8 mouse cellular contexts compared by ENCODE assay signal in the genomic region with DNA sequence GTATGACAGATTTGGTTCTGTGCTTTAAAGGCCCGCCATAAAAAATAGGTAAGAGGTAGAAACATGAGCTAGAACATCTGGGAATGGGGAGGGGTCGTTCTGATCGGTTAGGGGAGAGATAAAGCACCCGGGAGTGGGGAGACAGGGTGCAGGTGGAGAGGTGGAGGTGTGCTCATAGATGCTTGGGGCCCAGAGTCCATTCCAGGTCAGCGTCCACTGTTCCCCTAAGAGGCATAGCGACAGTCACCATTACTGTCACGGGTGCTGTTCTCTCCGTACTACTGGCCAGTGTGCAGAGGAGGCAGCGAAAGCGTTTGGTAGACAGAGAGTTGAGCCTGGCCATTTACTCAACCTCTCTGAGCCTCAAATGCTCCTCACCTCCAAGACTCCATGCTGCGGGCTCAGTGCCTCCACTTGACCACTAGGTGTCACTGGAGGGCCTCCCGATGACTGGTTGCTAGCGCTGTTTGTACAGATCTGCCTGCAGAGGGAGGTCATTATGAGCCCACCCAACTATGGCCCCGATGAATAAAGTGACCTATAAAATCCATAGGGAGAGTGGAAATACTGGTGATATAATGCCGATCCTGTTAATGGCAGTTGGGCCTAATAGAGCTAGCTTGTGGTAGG. TPM values are rescaled to one million over a fixed set of nuclear protein-coding genes. Genes with fewer than 3 reads are reported as not detected.
DNase-seq lines count a peak whose midpoint lies in the region; ATAC-seq lines count a peak whose summit lies in the region.

No protein-coding gene starts in this region.

- WGBS in forebrain, embryonic 16.5 days, result 31% methylated on average over 15 of the region's 15 CpGs
- 31% methylated on average over 15 of the region's 15 CpGs for WGBS in hindbrain, embryonic 10.5 days

- no peaks in the 10 kb centered on the region for H3K36me3 ChIP-seq in forebrain, embryonic 16.5 days (ENCODE audit: control insufficient read depth, insufficient read depth)
- H3K36me3 ChIP-seq in hindbrain, embryonic 10.5 days, result no peaks in the 10 kb centered on the region

- H3K4me2 ChIP-seq in forebrain, embryonic 16.5 days (ENCODE audit: low read length), result no peak overlapping the region

- no peak overlapping the region for H3K9ac ChIP-seq in forebrain, embryonic 16.5 days (replicated peaks; ENCODE audit: low read depth, low read length)

- no peak overlapping the region for H3K27ac ChIP-seq in forebrain, embryonic 16.5 days (ENCODE audit: low read length)
- no peak overlapping the region for H3K27ac ChIP-seq in hindbrain, embryonic 10.5 days

- DNase-seq in MN1 (ENCODE audit: low spot score), result peak; percentile 83
- peak; percentile 81 to 84 for DNase-seq in cerebellum, adult 18-20 months
- DNase-seq in hindbrain, embryonic 10.5 days (ENCODE audit: low spot score), result peak; percentile 81
- DNase-seq in layer of hippocampus, adult 9-10 months (ENCODE audit: low spot score), result peak; percentile 77
- peak; percentile 90 for DNase-seq in lung, postnatal 14 days
- peak; percentile 93 for DNase-seq in retina, embryonic 14.5 days (ENCODE audit: low spot score)
- peak; percentile 75 to 78 for DNase-seq in thymus, postnatal 36 days

- no peaks in the 10 kb centered on the region for H3K9me3 ChIP-seq in forebrain, embryonic 16.5 days (ENCODE audit: control insufficient read depth, low read length)
- H3K9me3 ChIP-seq in hindbrain, embryonic 10.5 days, result no peaks in the 10 kb centered on the region

- H3K27me3 ChIP-seq in forebrain, embryonic 16.5 days (replicated peaks; ENCODE audit: control insufficient read depth, insufficient read depth, low read length), result no peaks in the 10 kb centered on the region
- H3K27me3 ChIP-seq in hindbrain, embryonic 10.5 days (ENCODE audit: insufficient read depth, poor library complexity, severe bottlenecking), result peaks cover 13% of the 10 kb centered on the region

- no peak overlapping the region for H3K4me3 ChIP-seq in forebrain, embryonic 16.5 days (replicated peaks; ENCODE audit: low read length)
- H3K4me3 ChIP-seq in hindbrain, embryonic 10.5 days, result no peak overlapping the region

- peak; percentile 72 for ATAC-seq in forebrain, embryonic 16.5 days

- H3K4me1 ChIP-seq in forebrain, embryonic 16.5 days (replicated peaks; ENCODE audit: control insufficient read depth, insufficient read depth, low read length), result no peaks in the 10 kb centered on the region
- H3K4me1 ChIP-seq in hindbrain, embryonic 10.5 days (replicated peaks), result no peaks in the 10 kb centered on the region

RNA-seq across cellular contexts. Expression of a gene that starts 39.0 kb away (rescaled TPM):
- 10.8 and 11.1 TPM in 2 replicates for polyA plus RNA-seq in forebrain, embryonic 16.5 days (2015; fragmentation: Nextera tagmentation; extraction: Ambion mirVana)
- 14.8 and 17.0 TPM in 2 replicates for polyA plus RNA-seq in hindbrain, embryonic 10.5 days (2016; fragmentation: Nextera tagmentation; extraction: Ambion mirVana)

RNA-seq across cellular contexts. Expression of a gene that starts 41.6 kb away (rescaled TPM):
- polyA plus RNA-seq in forebrain, embryonic 16.5 days (2015; fragmentation: Nextera tagmentation; extraction: Ambion mirVana), result 16.7 and 22.3 TPM in 2 replicates
- polyA plus RNA-seq in hindbrain, embryonic 10.5 days (2016; fragmentation: Nextera tagmentation; extraction: Ambion mirVana), result 20.4 and 33.7 TPM in 2 replicates
